Mouse (Mus musculus) inflammation-experienced regulatory T-cells, adult 6 months (primary cell): ENCODE data around the gene Nrip1. TPM values are rescaled to one million over a fixed set of nuclear protein-coding genes. Genes with fewer than 3 reads are reported as not detected.

ENCODE experiments used
- ATAC-seq: one replicate; pipeline ENCODE4 v1.8.0; 2017
- polyA plus RNA-seq, 3 experiments: library from polyadenylated mRNA; unstranded; fragments of 100-300 nt; shearing (Covaris generic); gene quantifications; one replicate each; pipeline ENCODE4 v1.2.1; 2017

The Nrip1 gene
- polyA plus RNA-seq, 3 experiments from 2014 or later: 26.2 to 66.5 (median 54.1) TPM

GRCm38 (mm10) chr16:76315642-76316041 is 58.0 kb downstream of the Nrip1 start:
- no peak for ATAC-seq

GRCm38 (mm10) chr16:76314013-76314950 is 59.3 kb downstream of the Nrip1 start:
- ATAC-seq: no peak

GRCm38 (mm10) chr16:76312887-76313420 is 60.7 kb downstream of the Nrip1 start:
- no peak for ATAC-seq

- ATAC-seq: peak; percentile 57
These were observed 62.8 kb downstream of the Nrip1 start for GRCm38 (mm10) chr16:76310791-76311190.

- no peak for ATAC-seq
These were observed 63.3 kb downstream of the Nrip1 start for GRCm38 (mm10) chr16:76310286-76310685.

GRCm38 (mm10) chr16:76309280-76309679 is 64.3 kb downstream of the Nrip1 start:
- no peak for ATAC-seq

- no peak for ATAC-seq
These were observed 66.6 kb downstream of the Nrip1 start for GRCm38 (mm10) chr16:76307039-76307438.

- ATAC-seq: no peak
These were observed 67.2 kb downstream of the Nrip1 start for GRCm38 (mm10) chr16:76306446-76306845.

- ATAC-seq: no peak
These were observed 70.2 kb downstream of the Nrip1 start for GRCm38 (mm10) chr16:76303436-76303835.

GRCm38 (mm10) chr16:76301728-76302050 is 71.9 kb downstream of the Nrip1 start:
- ATAC-seq: no peak

GRCm38 (mm10) chr16:76301037-76301727 is 72.4 kb downstream of the Nrip1 start:
- no peak for ATAC-seq

GRCm38 (mm10) chr16:76300452-76300851 is 73.2 kb downstream of the Nrip1 start:
- ATAC-seq: no peak

- peak; percentile 56 for ATAC-seq
These were observed 74.1 kb downstream of the Nrip1 start for GRCm38 (mm10) chr16:76299511-76299910.

GRCm38 (mm10) chr16:76295322-76295721 is 78.3 kb downstream of the Nrip1 start:
- ATAC-seq: no peak

- ATAC-seq: no peak
These were observed 79.1 kb downstream of the Nrip1 start for GRCm38 (mm10) chr16:76294550-76294949.

GRCm38 (mm10) chr16:76293765-76294463 is 79.7 kb downstream of the Nrip1 start:
- no peak for ATAC-seq

- no peak for ATAC-seq
These were observed 80.5 kb downstream of the Nrip1 start for GRCm38 (mm10) chr16:76293176-76293575.

GRCm38 (mm10) chr16:76292656-76293055 is 81.0 kb downstream of the Nrip1 start:
- no peak for ATAC-seq

GRCm38 (mm10) chr16:76291366-76291765 is 82.3 kb downstream of the Nrip1 start:
- ATAC-seq: no peak

GRCm38 (mm10) chr16:76289495-76289894 is 84.1 kb downstream of the Nrip1 start:
- ATAC-seq: no peak

GRCm38 (mm10) chr16:76283796-76284195 is 89.8 kb downstream of the Nrip1 start:
- peak; percentile 62 for ATAC-seq

GRCm38 (mm10) chr16:76281850-76282249 is 91.8 kb downstream of the Nrip1 start:
- ATAC-seq: no peak

- no peak for ATAC-seq
These were observed 93.3 kb downstream of the Nrip1 start for GRCm38 (mm10) chr16:76280365-76280764.
